In genomic region chr19:16329056-16329455, GRCm38 (mm10) we compare ENCODE assay signal across 26 mouse cellular contexts.
DNase-seq lines count a peak whose midpoint lies in the region; ATAC-seq lines count a peak whose summit lies in the region.
"Had no signal": no experiment of that assay in that cellular context is flagged by ENCODE, and none has a peak within 500 bp of the region (broad histone marks: within the 10 kb centered on the region; RNA-seq: fewer than 3 reads in every experiment).

No protein-coding gene starts in this region.

- no peak overlapping the region for H3K9ac ChIP-seq in forebrain, embryonic 15.5 days (replicated peaks)
- no peak overlapping the region for H3K9ac ChIP-seq in forebrain, embryonic 11.5 days (ENCODE audit: low read length)
- H3K9ac ChIP-seq in midbrain, embryonic 14.5 days (replicated peaks; ENCODE audit: low read length), result no peak overlapping the region
- H3K9ac ChIP-seq: heart, embryonic 12.5 days; limb, embryonic 12.5 days; liver, postnatal 0 days; neural tube, embryonic 13.5 days had no signal

- H3K9me3 ChIP-seq in forebrain, embryonic 15.5 days, result no peaks in the 10 kb centered on the region
- no peaks in the 10 kb centered on the region for H3K9me3 ChIP-seq in forebrain, embryonic 11.5 days (ENCODE audit: control insufficient read depth, low read length)
- no peaks in the 10 kb centered on the region for H3K9me3 ChIP-seq in midbrain, embryonic 14.5 days (ENCODE audit: control insufficient read depth, low read length)
- no peaks in the 10 kb centered on the region for H3K9me3 ChIP-seq in midbrain, embryonic 10.5 days (replicated peaks)
- H3K9me3 ChIP-seq: forebrain, embryonic 10.5 days; heart, embryonic 12.5 days; hindbrain, embryonic 10.5 days; limb, embryonic 12.5 days; neural tube, embryonic 13.5 days had no signal

- no peak for ATAC-seq in forebrain, embryonic 15.5 days (replicated peaks)
- ATAC-seq in forebrain, embryonic 11.5 days (replicated peaks; ENCODE audit: low FRiP score), result no peak
- no peak for ATAC-seq in midbrain, embryonic 14.5 days (ENCODE audit: low FRiP score, low TSS enrichment)
- ATAC-seq: liver, postnatal 0 days; lung, postnatal 0 days had no signal

- H3K4me2 ChIP-seq in forebrain, embryonic 15.5 days (replicated peaks), result no peak overlapping the region
- H3K4me2 ChIP-seq in forebrain, embryonic 11.5 days (ENCODE audit: low read depth, low read length, severe bottlenecking), result no peak overlapping the region
- H3K4me2 ChIP-seq in midbrain, embryonic 14.5 days (ENCODE audit: low read length), result no peak overlapping the region
- H3K4me2 ChIP-seq: heart, embryonic 12.5 days; limb, embryonic 12.5 days; liver, embryonic 11.5 days; neural tube, embryonic 13.5 days had no signal

- DNase-seq in forebrain, embryonic 11.5 days (ENCODE audit: low spot score), result no peak
- DNase-seq in midbrain, embryonic 14.5 days, result no peak
- no peak for DNase-seq in midbrain, embryonic 10.5 days (ENCODE audit: low spot score)
- DNase-seq in brain, adult 2 months (ENCODE audit: low read depth, low spot score), result peak; percentile 29
- no peak for DNase-seq in right cerebral cortex, adult 2 months (ENCODE audit: low spot score in 2 of 2)
- DNase-seq in frontal cortex, postnatal 14 days (ENCODE audit: low spot score in 2 of 2), result no peak
- DNase-seq in cerebellum, postnatal 14 days, result no peak
- DNase-seq: adrenal gland, postnatal 36 days; cerebellum, adult 11 months; cerebellum, adult 9-11 months; gastrocnemius, postnatal 25 days; heart, adult 18-20 months; heart, postnatal 10 days; kidney, adult 9 months; kidney, postnatal 14 days; liver, postnatal 0 days; right cerebral cortex, postnatal 4 days had no signal

- peak overlapping the region; percentile 74; the same call in 1 of the 2 replicates for H3K27ac ChIP-seq in forebrain, embryonic 15.5 days (replicated peaks)
- H3K27ac ChIP-seq in forebrain, embryonic 11.5 days (ENCODE audit: low read depth, low read length), result no peak overlapping the region
- 0 out of 2 replicates have a peak overlapping the region, but pooled peaks have one; percentile 76 for H3K27ac ChIP-seq in midbrain, embryonic 14.5 days (replicated peaks; ENCODE audit: low read depth, low read length)
- no peak overlapping the region for H3K27ac ChIP-seq in midbrain, embryonic 10.5 days (replicated peaks)
- H3K27ac ChIP-seq: hindbrain, embryonic 10.5 days; limb, embryonic 12.5 days; macrophage had no signal

- 0 out of 2 replicates have a peak, but pooled peaks cover 6% of the 10 kb centered on the region for H3K36me3 ChIP-seq in forebrain, embryonic 15.5 days
- H3K36me3 ChIP-seq in forebrain, embryonic 11.5 days (ENCODE audit: control insufficient read depth, insufficient read depth, low read length), result no peaks in the 10 kb centered on the region
- peaks cover 5% of the 10 kb centered on the region; the same call in 1 of the 2 replicates for H3K36me3 ChIP-seq in midbrain, embryonic 14.5 days (ENCODE audit: control insufficient read depth, insufficient read depth, low read length)
- peaks cover 5% of the 10 kb centered on the region; the same call in 1 of the 2 replicates for H3K36me3 ChIP-seq in midbrain, embryonic 10.5 days

- no peak overlapping the region for H3K4me3 ChIP-seq in forebrain, embryonic 15.5 days
- no peak overlapping the region for H3K4me3 ChIP-seq in forebrain, embryonic 11.5 days (ENCODE audit: low read depth, low read length)
- H3K4me3 ChIP-seq in midbrain, embryonic 14.5 days (replicated peaks; ENCODE audit: low read depth, low read length), result no peak overlapping the region
- H3K4me3 ChIP-seq in midbrain, embryonic 10.5 days, result no peak overlapping the region
- H3K4me3 ChIP-seq: forebrain, embryonic 10.5 days; heart, embryonic 12.5 days; hindbrain, embryonic 10.5 days; limb, embryonic 12.5 days; neural tube, embryonic 13.5 days had no signal

- peaks cover 34% of the 10 kb centered on the region for H3K4me1 ChIP-seq in forebrain, embryonic 15.5 days
- peaks cover 9% of the 10 kb centered on the region; the same call in 1 of the 2 replicates for H3K4me1 ChIP-seq in forebrain, embryonic 11.5 days (replicated peaks; ENCODE audit: control insufficient read depth, insufficient read depth, low read length)
- H3K4me1 ChIP-seq in midbrain, embryonic 14.5 days (ENCODE audit: control insufficient read depth, insufficient read depth, low read length), result peaks cover 28% of the 10 kb centered on the region
- H3K4me1 ChIP-seq in midbrain, embryonic 10.5 days, result peaks cover 25% of the 10 kb centered on the region

- H3K27me3 ChIP-seq in forebrain, embryonic 15.5 days, result no peaks in the 10 kb centered on the region
- H3K27me3 ChIP-seq in forebrain, embryonic 11.5 days (ENCODE audit: control insufficient read depth, insufficient read depth, low read length), result no peaks in the 10 kb centered on the region
- H3K27me3 ChIP-seq in midbrain, embryonic 14.5 days (ENCODE audit: control insufficient read depth, insufficient read depth, low read length), result no peaks in the 10 kb centered on the region
- H3K27me3 ChIP-seq in midbrain, embryonic 10.5 days (ENCODE audit: low read depth, poor library complexity, severe bottlenecking), result no peaks in the 10 kb centered on the region
- H3K27me3 ChIP-seq: heart, embryonic 12.5 days; limb, embryonic 12.5 days; neural tube, embryonic 13.5 days had no signal

Comparison
In these comparisons a context has a peak if more than half of its experiments do, and no peak if none do; other contexts are left out.
1. H3K27ac ChIP-seq: peak in forebrain, embryonic 15.5 days (single experiment) and midbrain, embryonic 14.5 days (single experiment); none in forebrain, embryonic 11.5 days (single experiment) and midbrain, embryonic 10.5 days (single experiment).